Mouse (Mus musculus): ENCODE measurements around the gene Cyp2c23. TPM values are rescaled to one million over a fixed set of nuclear protein-coding genes. Genes with fewer than 3 reads are reported as not detected.

The Cyp2c23 gene
- not detected for total RNA-seq (2023)

DNA sequence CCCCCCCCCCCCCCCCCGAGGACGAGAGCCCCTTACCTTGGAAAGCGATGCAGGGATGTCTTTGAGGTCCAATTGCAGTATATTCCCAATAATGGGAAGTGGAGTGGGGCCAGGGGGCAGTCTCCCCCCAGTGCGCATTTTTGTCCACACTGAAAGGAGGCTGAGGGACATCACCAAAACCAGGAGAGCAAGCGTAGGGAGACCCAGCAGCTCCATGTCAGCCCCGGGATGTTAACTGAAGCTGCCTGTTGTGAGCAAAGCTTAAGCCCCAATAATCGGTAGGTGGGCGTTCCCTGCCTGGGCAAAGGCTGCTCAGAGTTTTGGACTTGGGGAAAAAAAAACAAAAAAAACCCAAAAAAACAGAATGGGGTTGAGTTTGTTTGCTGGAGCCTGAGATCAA lies at the start of gene Cyp2c23:
Cyp2c23 (minus strand) TSS at position 237 of the 400 bp plus-strand sequence.

DNA sequence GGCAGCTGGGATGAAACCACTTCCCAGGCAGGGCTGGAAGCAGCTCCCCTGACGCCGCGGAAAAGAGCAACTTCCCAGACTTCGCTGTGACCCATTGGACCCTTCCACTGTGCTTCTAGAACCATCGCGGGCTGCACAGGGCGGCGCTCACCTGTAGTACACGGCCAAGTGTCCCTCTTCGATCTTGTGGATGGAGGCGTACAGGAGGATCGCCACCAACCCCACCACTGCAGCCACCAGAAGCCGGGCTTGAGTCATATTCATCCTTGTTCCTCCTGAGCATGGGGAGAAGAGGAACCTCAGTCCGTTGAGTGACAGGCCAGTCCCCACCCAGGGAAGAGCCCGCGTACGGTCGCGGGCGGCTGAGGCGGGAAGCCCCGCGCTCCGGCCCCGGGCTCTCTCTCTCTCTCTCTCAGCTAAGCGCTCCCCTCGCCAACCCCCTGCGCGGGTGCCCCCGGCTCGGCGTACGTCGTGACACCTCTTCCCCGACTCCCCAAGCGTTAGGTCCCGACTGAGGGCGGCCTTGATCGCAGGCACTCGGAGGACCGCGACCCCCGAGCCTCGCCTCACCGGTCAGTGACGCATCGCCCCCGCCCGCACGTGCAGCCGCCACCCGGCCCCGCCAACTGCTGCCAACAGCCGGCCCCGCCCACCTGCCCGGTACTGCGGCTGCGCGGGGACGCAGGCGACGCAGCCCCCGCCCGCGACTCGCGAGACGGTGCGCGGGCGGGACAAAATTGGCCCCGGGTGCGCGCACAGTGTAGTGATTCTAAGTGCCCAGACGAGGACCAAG lies 40.3 kb upstream of the Cyp2c23 start, which contains the start of gene Erlin1:
Erlin1 (minus strand) TSS at position 665 of the 793 bp plus-strand sequence.

DNA sequence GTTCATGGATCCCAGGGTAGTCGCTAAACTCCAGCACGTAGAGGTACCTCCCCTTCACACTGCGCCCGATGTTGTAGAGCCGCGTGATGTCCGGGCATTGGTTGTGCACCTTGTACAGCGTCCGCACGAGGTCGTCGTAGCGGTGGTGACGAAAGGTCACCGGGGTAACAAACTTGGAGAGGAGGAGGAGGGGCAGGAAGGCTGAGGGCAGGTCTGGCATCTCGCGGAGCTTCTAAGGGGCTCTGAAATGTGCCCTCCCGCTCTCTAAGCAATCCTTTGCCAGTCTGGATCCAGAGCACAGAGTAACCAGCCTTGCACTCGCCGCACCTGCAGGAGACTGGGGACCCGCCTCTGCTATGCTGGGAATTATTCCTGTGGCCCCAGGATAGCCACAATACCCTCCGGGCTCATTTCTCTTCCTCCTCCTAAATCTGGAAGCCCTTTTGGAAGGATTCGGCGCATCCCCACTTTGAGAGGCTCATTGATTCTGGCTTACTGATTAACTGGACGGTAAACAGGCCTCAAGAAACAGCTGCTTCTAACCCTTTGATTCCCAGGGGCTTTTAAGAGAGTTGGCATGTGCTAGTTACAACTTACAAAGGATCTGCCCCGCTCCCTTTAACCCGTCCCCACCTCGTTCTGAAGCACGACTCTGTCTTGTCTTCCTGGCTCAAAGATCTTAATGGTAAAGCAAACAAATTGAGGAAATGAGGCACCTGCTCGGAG lies 42.8 kb downstream of the Cyp2c23 start, which contains the start of gene Cpn1:
Cpn1 (minus strand) TSS at position 488 of the 726 bp plus-strand sequence.

Other genes with a start within 250 kb of the Cyp2c23 start
- not detected for gene Abcc2, start 247.0 kb downstream of the Cyp2c23 start, total RNA-seq (2023)
- 8.1 TPM for gene Dnmbp, start 89.0 kb downstream of the Cyp2c23 start, total RNA-seq (2023)
- gene Cpn1, start 42.7 kb downstream of the Cyp2c23 start, total RNA-seq (2023), result not detected
- 6.3 TPM for gene Erlin1, start 40.6 kb upstream of the Cyp2c23 start, total RNA-seq (2023)
- gene Chuk, start 78.3 kb upstream of the Cyp2c23 start, total RNA-seq (2023), result 65.2 TPM
- gene Cwf19l1, start 106.7 kb upstream of the Cyp2c23 start, total RNA-seq (2023), result 28.9 TPM
- gene Bloc1s2, start 117.2 kb upstream of the Cyp2c23 start, total RNA-seq (2023), result 53.4 TPM
- not detected for gene Pkd2l1, start 163.2 kb upstream of the Cyp2c23 start, total RNA-seq (2023)
- not detected for gene Scd3, start 174.1 kb upstream of the Cyp2c23 start, total RNA-seq (2023)